Mouse (Mus musculus) testis, postnatal 10 days (tissue): ENCODE measurements around the gene Mars.
A peak's percentile ranks its signal among the peaks of the same experiment; 100 is the strongest.
"Not testable (repeated sequence)": the region's sequence is repeated elsewhere in the genome, so short reads cannot be mapped to it uniquely, and the experiment has no call there.

ENCODE experiments used
- DNase-seq: peaks from one replicate; pipeline ENCODE4 v3.0.0; 2021; ENCODE audit warnings: low spot score

Mars gene

DNA sequence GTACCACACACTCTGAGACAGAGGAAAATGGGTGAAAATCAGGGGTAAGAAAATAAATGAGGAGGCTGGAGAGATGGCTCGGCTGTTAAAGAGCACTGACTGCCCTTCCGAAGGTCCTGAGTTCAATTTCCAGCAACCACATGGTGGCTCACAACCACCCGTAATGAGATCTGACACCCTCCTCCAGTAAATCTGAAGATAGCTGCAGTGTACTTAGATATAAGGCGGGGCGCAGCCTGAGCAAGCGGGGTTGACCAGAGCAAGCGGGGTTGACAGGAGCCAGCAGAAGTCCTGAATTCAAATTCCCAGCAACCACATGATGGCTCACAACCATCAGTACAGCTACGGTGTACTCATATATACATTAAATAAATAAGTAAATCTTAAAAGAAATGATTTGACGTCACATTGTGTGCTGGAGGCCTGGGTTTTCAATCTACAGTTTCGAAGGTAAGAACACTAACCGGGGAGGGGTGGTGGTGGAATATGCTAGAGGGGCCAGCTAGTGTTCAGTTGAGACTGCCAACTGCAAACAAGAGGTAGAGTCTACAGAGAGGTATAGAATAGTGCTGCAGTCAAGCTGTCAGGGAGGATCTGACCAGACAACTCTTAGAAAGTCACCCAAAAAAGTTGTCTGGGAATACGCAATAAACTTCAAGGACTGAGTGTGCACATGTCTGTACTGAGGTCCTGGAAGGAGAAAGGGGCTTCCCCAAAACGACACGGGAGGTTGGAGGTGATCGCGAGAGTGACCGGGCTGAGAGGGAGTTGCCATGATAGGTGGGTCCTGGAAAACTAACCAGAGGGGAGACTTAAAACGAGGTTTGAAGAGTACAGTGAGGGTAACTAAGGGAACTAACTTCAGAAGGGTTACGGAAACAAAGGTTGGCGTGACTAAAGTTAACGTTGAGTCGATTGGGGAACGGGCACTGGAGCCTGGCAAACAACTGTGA is 787 bp downstream of the Mars start:
- DNase-seq, result peak; percentile 49

DNA sequence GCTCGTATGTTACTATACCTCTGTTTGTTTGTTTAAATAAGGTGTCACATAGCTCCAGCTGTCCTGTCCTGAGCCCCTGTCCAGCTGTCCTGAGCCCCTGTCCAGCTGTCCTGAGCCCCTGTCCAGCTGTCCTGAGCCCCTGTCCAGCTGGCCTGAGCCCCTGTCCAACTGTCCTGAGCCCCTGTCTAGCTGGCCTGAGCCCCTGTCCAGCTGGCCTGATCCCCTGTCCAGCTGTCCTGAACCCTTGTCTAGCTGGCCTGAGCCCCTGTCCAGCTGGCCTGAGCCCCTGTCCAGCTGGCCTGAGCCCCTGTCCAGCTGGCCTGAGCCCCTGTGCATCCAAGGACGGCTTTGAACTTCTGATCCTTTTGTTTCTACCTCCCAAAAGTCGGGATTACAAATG is 2.4 kb downstream of the Mars start:
- not testable (repeated sequence) for DNase-seq

DNA sequence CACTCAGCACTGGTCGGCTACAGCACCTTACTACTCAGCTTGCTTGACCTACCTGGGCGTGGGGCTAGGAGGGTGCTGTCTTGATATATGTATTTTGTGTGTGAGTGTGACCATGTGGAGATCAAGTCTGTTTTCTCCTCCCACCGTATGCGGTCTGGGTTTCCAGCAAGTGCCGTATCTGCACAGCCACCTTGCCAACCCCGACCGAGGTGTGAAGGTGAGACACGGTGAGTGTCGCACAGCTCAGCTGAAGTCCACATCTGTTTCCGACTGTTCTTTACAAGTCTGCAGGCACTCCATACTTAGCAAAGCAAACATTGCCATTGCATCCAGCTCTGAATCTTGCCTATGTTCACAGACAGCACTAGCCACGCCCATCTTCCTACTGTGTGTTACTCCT is 8.4 kb downstream of the Mars start:
- DNase-seq, result peak; percentile 39

DNA sequence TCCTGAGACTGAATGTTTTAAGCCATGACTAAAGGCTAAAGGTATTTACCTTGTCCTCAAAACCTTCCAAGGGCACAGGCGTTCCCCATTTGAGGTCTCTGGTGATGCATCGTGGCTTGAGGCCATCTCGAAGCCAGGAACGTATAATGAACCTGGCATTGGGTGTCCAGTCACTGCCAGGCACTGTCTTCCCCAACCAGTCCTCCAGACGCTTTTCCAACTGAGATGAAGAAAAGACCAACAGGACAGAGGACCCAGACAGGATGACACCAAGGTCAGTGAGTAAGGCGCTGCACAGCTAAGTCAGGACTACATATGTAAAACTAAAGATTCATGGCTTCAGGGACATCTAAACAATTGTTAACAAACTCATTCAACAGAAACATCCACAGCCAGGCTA is 11.2 kb downstream of the Mars start:
- DNase-seq, result no peak

DNA sequence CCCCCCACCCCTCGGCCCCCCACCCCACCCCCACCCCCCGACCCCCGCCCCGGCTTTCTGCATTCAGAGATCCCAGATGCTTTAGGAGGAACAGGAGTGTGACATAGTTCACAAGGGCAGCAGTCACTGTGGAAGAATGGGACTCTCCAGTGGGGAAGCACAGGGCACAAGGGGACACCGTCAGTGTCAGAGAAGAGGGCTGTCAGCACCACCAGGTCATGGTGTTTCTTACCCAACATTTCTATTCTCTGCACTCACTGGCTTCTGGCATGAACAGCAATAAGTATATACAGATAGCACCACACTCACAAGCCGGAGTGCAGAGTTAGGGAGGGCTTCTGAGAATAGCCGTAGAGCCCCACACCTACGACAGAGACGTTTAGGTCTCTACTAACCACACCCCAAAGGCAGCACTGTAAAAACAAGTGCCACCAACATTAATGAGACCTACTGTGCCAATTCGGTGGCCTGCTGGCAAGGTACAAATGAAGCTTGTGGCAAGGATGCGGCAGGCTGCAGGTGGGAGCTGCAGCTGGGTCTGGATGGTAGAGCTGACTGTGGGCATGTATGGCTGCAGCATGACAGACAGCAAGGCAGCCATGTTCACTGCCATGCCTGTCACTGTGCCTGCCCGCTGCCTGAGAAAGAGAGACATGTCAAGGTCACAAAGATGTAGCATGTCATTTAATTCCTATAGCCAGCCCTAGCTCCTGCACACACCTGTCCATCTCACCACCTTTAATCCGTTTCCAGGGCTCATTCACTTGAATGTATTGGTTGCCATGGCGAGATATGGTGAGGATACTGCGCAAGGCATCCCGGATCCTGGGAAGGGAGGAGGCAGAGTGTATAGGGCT is 14.3 kb downstream of the Mars start:
- DNase-seq, result no peak

DNA sequence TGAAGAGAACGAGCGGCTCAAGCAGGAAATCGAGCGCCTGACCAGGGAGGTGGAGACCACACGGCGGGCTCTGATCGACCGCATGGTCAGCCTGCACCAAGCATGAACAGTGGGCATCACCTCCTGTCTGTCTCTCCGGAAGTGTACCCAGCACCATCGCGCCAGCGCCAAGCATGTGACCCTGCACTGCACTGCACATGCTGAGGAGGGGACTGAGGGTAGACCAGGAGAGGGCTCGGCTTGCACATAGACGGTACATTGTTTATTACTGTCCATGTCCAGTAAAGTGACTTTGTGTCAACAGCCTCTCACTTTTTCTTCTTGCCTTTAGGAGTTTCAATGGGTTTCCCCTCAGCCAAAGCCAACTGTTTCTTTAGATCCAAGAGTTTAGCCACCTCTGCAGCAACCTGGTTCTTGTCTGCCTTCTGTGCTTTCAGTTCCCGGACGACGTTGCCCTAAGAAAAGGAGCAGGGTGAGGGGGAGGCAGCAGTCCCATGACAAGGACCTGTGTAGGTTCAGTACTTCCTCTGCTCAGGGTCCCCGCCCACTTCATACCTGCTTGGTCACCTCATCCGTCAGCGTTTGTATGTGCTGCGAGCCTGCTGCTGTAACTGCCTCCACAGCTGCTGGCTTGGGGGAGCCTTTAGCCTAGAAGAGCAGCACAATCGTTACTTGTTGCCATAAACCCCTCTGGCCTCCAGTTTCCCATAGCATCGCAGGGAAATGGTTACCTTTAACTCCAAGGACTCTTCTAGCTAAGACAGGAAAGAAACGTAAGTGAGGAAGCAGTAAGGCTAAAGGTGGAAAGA is 15.4 kb downstream of the Mars start:
- peak; percentile 43 for DNase-seq

DNA sequence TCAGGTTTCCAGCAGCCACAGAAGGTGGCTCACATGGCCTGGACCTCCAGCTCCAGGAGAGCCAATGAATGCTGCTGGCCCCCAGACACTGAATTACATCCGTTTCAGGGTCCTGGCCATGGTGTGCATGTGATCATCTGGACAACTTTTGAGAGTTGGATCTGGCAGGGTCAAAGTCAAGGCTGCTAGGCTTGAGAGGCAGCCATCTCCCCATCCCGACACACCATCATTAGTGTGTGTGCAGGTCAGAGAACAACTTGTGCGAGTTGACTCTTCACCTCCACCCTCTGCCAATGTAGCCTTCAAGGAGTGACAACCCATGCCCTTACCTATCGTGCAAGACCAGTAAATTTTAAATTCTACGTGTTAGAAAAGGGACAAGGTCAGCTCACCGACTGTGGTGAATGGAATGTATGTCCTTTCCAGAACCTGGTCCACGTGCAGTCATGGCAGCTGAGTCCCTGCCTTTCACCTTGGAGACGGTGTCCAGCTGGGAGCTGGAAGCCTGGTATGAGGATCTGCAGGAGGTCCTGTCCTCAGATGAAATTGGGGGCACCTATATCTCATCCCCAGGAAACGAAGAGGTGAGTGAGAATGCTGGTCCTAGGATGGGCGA is 16.6 kb downstream of the Mars start:
- no peak for DNase-seq

DNA sequence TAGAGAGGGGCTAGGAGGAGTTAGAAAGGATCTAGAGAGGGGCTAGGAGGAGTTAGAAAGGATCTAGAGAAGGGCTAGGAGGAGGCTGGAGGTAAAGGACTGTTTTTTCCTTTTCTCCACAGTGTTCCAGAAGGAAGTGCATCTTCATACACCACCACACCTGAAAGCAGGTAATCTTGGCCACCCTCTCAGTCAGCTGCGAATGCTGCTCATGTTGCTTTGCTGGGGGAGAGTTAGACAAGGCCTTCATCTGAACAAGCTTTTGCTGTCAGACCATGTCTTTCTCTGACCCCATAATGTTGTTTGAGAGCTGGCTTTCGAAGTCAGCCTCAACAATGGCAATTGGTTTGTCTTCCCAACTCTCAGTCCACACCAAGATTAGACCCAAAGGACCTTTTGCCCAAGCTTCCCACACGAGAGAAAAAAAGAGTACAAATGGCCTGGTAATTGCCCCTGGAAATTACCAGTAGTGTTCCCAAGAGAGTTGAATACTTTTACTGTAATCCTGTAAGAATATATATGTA is 17.9 kb downstream of the Mars start:
- DNase-seq, result no peak

DNA sequence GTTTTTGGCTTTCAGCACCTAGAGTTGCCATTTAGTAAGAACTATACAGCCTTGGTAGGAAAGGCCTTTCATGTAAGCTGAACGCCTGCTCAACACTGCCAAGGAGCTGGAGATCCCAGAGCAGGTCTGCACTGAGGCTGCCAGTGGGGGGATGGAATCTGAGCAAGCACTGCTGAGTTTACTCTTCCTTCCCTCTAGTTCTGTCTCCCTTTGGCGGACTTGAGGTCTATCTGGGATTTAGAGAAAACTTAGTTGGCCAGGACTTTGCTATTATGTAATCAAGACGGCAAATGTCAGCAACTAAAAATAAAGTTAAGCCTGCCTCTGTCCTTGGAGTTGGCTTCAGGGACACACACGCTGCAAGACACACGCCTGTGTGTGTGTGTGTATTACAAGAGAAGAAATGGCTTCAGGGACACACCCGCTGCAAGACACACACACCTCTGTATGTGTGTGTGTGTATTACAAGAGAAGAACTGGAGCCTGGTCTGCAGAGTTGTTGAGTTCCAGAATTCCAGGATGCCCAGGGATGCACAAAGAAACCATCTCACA is 18.5 kb downstream of the Mars start:
- DNase-seq, result no peak

DNA sequence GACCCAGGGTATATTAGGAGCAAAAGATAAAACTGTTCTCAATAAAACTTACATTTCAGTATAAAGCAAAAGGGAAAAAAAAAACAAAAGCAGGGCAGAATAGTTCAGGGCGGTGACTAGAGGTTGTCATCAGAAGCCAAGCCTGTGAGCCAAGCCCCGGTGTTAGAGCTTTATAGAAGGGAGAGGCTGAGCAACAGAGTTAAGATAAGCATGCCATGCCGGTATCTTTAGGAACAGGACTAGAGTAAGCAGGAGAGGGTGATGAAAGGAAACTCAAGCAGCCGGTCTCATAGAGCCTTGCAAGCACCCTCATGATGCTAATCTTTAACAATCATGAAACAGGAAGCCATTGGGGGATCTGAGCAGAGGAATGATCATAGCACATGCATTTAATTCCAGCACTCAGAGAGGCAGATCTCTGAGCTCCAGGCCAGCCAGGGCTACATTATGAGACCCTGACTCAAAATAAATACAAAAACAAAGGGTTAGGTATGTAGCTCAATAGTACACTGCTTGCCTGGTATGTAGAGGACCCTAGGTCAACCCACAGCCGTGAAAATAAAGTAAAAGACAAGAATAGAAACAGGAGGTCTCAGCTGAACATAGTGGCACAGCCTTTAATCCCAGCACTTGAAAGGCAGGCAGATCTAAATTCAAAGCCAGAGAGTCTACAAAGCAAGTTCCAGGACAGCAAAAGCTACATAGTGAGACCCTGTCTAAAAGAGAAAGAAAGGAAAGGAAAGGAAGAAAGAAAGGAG is 19.5 kb downstream of the Mars start:
- no peak for DNase-seq

DNA sequence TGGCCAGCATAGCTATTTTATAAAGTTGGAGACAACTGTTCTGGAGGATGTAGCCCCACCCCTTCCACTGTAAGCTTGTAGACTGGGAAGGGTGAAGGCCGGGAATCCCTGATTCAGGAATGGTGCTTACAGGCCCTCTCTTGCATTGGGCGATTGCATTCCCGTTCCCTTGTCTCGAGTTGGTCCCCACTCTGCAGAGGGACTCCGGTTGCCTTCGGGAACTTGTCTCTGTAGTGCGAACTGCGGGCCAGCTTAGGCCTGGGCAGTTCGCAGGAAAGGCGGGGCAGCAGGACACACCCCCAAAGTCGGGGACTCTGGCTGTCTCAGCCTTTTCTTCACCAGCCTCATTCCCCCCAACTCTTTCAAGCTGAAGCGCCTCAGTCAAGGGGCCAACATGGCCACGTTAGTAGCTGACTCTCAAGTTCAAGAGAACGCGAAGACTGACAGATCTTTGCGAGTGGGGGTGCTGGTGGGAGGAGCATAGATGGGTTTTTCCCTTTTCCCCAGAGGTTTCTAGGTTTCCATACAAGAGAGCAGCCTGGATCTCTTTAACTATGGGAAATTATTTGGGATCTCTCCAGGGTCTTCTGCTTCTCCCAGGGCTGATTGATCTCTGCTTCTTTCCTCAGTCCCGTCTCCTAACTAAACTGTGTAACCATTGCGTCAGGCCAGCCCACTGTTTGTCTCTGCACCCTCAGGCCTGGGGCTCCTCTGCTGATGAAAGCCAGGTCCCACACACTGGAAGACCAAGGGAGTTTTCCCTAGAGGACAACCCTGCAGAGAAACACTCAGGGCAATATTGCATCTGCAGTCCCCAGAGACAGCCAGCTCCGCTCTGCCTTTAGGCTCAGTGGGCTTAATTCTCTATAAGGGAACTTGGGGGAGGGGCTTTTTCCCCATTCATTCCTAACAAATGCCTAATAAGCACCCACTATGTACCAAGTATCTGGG is 20.4 kb downstream of the Mars start:
- peak; percentile 76 for DNase-seq

DNA sequence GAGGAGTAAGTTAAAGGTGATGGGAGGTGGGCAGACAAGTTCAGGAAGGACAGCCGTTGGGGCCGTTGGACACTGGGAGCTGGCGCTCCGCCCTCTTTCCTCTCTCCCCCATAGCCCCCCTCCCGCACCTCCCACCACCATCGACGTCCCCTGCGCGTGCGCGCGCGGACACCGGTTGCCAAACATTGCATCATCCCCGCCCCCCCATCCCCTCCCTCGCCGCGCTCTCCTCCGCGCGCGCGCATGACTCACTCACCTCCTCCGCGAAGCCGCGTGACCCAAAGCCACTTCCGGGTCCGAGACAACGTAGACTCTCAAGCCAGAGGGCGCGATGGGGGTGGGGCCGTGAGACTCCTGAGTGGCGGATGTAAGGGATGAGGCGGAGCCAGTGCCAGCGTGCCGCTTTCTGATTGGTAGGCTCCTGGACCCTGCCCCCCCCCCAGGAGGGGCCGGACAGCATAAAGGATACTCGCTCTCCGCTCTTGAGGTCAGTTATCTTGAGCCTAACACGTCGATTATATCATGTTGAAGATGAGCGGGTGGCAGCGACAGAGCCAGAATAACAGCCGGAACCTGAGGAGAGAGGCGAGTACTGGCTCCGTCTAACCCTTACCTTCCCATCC is 21.2 kb downstream of the Mars start:
- DNase-seq, result peak; percentile 100

DNA sequence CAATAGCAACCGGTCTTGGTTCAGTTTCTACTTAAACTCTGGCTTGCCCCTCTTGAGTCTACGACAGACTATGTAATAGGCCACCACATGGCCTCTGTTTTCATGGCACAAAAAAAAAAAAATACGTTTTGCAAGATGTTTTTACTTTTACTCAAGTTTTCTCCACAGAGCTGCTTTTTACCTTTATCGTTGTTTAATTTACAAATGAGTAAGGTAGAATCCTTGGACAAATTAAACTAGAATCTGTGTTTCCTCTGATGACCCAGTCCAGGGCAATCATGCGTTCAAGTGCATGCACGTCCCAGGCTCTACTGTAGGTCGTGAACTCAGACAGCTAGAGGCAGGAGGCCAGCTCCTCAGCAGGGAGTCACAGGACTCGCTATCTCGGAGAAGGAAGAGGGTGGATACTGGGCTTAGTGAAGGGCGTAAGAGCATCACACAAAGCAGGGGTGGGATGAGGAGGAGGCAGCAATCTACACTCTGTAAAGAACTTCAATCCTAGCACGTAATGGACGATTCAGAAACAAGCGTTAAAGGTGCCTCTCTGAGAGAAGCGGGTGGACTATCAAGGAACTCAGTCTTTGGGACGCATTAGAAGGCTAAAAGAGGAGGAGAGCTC is 21.9 kb downstream of the Mars start:
- DNase-seq, result peak; percentile 66

DNA sequence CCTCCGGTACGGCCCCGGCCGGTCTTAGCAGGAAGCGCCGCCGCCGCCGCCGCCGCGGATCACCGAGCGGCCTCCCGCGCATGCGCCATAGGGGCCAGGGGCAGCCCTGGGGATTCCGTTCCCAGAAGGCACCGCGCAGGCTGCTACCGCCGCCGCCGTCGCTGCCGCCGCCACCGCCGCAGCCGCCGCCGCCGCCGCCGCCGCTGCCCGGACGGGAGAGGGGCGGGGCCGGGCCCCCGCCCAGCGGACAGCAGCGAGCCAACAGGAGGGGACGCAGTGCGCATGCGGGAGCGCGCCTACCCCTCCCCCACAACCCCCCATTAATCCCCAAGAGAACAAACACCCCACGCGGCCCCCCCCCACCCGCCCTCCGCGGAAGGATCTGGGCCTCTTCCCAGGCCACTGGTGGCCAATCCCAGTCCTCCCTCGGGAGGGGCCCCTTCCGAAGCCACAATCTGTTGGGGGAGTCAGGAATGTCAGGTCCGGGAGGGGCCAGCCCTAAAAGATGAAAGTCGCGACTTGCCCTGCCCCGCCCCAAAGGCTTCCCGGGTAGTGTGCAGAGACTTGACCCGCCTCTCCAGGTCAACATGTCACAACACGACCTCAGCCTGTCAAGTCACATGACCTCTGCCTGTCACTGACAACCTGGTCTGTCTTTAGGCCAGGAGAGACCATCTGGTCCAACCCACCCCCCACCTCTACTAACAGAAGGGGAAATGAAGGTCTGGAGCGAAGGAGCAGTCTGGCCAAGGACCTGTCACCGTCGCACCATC is 22.6 kb downstream of the Mars start, which contains the start of gene Mbd6:
Gene Mbd6, minus strand, starts transcription at position 219 of the 773 bp plus-strand sequence.
- peak; percentile 94 for DNase-seq

DNA sequence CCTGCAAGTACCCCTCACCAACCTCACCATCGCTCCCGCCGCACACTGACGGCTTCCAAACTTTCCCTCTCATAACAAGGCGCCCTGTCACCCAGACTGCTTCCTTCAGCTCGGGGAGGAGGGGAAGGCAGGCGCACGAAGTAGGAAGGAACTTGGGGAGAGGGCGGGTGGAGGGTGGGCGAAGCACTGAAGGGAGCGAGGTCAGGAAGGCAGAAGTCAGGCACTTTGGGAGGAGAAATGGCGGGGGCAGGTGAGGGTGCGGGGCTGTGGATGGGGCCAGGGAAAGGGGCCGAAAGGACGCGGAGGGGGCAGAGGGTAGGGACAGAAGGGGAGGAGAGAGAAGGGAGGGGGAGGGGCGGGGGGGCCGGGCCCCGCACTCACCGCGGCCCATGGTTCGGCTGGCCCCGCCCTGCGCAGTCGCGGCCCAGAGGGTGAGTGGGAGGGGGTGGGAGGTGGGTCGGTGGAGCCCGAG is 23.2 kb downstream of the Mars start:
- peak; percentile 72 for DNase-seq

DNA sequence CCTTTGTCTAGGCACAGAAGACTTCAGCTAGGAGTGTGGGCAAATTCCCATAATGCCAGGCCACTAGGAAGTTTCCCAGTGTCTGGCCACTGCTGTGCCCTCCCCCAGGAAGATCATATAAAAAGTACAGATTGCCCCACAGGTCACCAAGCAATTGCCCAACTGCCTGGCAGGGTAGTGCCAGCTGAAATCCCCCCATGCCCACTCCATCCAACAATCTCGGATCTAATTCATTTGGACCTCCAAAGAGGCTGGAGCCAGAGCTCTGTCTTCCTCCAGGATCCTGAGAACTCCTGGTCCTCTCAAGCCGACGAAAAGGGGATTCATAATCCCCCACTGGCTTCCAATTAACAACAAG is 23.7 kb downstream of the Mars start:
- no peak for DNase-seq

DNA sequence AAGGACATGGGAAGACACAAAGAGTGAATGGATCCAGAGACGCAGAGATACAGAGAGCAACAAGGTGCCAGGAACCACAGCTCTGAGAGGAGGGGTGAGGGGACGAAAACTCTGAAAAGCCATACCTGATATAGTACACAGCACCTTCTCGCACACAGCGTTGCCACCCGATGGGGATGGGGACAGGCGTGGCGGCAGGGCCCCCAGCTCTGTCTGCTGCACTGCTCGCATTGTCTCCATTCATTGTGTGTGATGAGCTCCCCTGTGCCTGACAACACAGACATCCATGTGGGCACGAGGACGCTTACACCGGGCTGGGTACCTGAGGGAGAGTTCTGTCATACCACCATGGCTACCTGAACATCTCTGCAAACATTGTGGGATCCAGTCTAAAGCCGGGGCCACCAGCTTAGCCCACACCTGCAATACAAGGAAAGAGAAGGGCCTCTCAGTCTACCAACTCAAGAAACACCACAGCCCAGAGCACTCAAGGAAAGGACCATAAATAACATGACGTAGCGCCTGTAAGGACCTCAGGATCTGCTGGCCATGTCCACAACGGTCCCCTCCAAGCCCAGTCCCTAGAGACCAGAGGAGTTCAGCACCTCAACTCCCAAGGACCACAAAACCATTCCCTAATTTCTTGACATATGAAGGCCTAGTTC is 24.2 kb downstream of the Mars start:
- peak; percentile 40 for DNase-seq
